Mouse (Mus musculus) embryonic fibroblast, embryonic 13.5 days (primary cell): ENCODE measurements around the gene As3mt.
"Not testable (repeated sequence)": the region's sequence is repeated elsewhere in the genome, so short reads cannot be mapped to it uniquely, and the experiment has no call there.

Source experiments
- CTCF ChIP-seq: IDR thresholded peaks from 2 replicates; pipeline ENCODE4 v1.5.1; 2011; ENCODE audit warnings: mild to moderate bottlenecking, control low read depth, low read length, moderate library complexity, borderline replicate concordance; ENCODE audit not compliant: insufficient read depth
- POLR2A ChIP-seq: IDR thresholded peaks from 2 replicates; pipeline ENCODE4 v1.6.1; 2011; ENCODE audit warnings: low read depth, mild to moderate bottlenecking, control low read depth, low read length, moderate library complexity

GRCm38 (mm10) chr19:46732673-46733072, 25.4 kb downstream of the As3mt start:
- not testable (repeated sequence) for TF ChIP-seq CTCF, POLR2A
